Mouse (Mus musculus) lung, adult 18-20 months (tissue): Measurements from ENCODE around the gene Gm21973.

Experiments used
- DNase-seq, 2 experiments: peaks; one replicate each; pipeline ENCODE4 v3.0.0; 2022; ENCODE audit warnings: mixed read lengths in 2 of 2

Gene Gm21973

GRCm38 (mm10) chr15:10400415-10400814 lies 75.2 kb downstream of the Gm21973 start:
- DNase-seq = peak in 1 of 2 experiments; percentile 9

GRCm38 (mm10) chr15:10409842-10410241 lies 84.7 kb downstream of the Gm21973 start:
- no peak for DNase-seq

GRCm38 (mm10) chr15:10410881-10411280 lies 85.7 kb downstream of the Gm21973 start:
- DNase-seq = no peak

GRCm38 (mm10) chr15:10413656-10414055 lies 88.5 kb downstream of the Gm21973 start:
- DNase-seq = no peak

GRCm38 (mm10) chr15:10421138-10421784 lies 96.1 kb downstream of the Gm21973 start:
- DNase-seq = no peak

GRCm38 (mm10) chr15:10421785-10422144 lies 96.6 kb downstream of the Gm21973 start:
- DNase-seq = no peak
